Mouse (Mus musculus): ENCODE data around the gene Auts2. TPM values are rescaled to one million over a fixed set of nuclear protein-coding genes. Genes with fewer than 3 reads are reported as not detected.

Auts2 gene
- polyA plus RNA-seq, 1 experiment, result 39.0 TPM

DNA sequence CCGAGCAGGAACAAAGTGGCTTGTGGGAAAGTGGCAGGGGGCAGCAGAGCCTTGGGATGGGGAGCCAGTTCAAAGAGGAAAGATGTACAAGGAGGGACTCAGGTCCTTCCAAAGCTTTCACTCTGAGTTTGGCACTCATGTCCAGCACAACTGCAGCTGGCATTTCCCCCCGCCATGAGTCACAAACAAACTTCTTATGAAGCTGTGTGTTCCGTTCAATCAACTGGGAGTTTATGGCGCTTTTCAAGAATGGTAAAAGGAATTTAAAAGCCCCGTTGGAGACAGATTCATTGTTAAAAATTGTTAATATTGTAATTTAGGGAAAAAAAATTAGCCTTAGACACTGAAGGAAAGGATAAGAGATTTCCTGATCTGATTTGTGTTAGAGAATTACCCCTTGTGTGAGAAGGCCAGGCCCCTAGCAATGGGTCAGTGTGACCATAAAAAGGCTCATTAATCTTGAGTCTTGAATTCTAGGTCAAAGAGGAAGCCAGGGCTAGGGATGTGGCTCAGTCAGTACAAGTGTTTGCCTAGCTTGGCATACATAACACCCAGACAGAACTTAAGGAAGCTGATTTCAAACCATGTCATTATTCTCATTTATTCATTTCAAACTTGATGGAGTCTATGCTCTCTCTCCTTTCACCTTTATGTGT, 831.5 kb downstream of the Auts2 start:
- DNase-seq, result no peak
- no peaks in the 10 kb centered on the region for H3K4me1 ChIP-seq (ENCODE audit: control insufficient read depth, insufficient read depth, low read length)
- H3K4me3 ChIP-seq (replicated peaks; ENCODE audit: insufficient read depth, low read depth, low read length), result no peak overlapping the region
- no peak overlapping the region for H3K27ac ChIP-seq (ENCODE audit: insufficient read depth, low read length)
- TF ChIP-seq CTCF (IDR thresholded peaks at IDR 0.05; ENCODE audit: borderline replicate concordance, insufficient read depth, low read depth, low read length) (no peak), POLR2A (IDR thresholded peaks at IDR 0.05; ENCODE audit: borderline replicate concordance, insufficient read depth, low read length) (no peak)
- no peaks in the 10 kb centered on the region; the same call in 1 of the 2 replicates for H3K27me3 ChIP-seq (ENCODE audit: control insufficient read depth, insufficient read depth, low read length)
- WGBS, result 89% methylated on average over 5 of the region's 5 CpGs

GRCm38 (mm10) chr5:131710735-131711473, 832.2 kb downstream of the Auts2 start:
- 90% methylated on average over 8 of the region's 8 CpGs for WGBS
- DNase-seq, result no peak
- H3K27me3 ChIP-seq (ENCODE audit: control insufficient read depth, insufficient read depth, low read length), result no peaks in the 10 kb centered on the region; the same call in 1 of the 2 replicates
- H3K4me3 ChIP-seq (replicated peaks; ENCODE audit: insufficient read depth, low read depth, low read length), result no peak overlapping the region
- TF ChIP-seq POLR2A (IDR thresholded peaks at IDR 0.05; ENCODE audit: borderline replicate concordance, insufficient read depth, low read length), result no peak
- TF ChIP-seq CTCF (IDR thresholded peaks at IDR 0.05; ENCODE audit: borderline replicate concordance, insufficient read depth, low read depth, low read length), result no peak
- H3K27ac ChIP-seq (ENCODE audit: insufficient read depth, low read length), result no peak overlapping the region
- no peaks in the 10 kb centered on the region for H3K4me1 ChIP-seq (ENCODE audit: control insufficient read depth, insufficient read depth, low read length)

DNA sequence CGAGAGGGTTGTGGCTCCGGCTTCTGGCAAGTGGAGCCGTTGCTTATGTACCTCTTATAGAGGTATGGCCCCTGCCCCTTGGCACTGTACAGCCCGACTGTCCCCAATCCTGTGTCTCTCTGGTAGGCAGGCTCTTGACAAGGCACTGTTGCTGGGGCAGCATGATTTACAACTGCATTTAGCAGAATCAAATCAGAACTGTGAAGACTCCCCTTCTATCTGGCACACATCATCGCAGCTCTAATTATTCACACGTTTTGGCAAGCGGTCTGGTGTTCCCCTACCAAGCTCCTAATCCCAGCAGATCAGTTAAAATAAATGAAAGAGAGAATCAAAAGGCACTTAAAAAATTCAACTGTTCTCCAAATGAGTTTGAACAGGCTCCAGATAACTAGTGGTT, 835.7 kb downstream of the Auts2 start:
- TF ChIP-seq POLR2A (IDR thresholded peaks at IDR 0.05; ENCODE audit: borderline replicate concordance, insufficient read depth, low read length), result no peak
- TF ChIP-seq CTCF (IDR thresholded peaks at IDR 0.05; ENCODE audit: borderline replicate concordance, insufficient read depth, low read depth, low read length), result no peak
- no peak for DNase-seq
- Histone ChIP-seq H3K4me1 (ENCODE audit: control insufficient read depth, insufficient read depth, low read length) (peaks cover 11% of the 10 kb centered on the region), H3K4me3 (replicated peaks; ENCODE audit: insufficient read depth, low read depth, low read length) (no peak overlapping the region), H3K27ac (ENCODE audit: insufficient read depth, low read length) (no peak overlapping the region), H3K27me3 (ENCODE audit: control insufficient read depth, insufficient read depth, low read length) (no peaks in the 10 kb centered on the region; the same call in 1 of the 2 replicates)
- 77% methylated on average over 7 of the region's 7 CpGs for WGBS

DNA sequence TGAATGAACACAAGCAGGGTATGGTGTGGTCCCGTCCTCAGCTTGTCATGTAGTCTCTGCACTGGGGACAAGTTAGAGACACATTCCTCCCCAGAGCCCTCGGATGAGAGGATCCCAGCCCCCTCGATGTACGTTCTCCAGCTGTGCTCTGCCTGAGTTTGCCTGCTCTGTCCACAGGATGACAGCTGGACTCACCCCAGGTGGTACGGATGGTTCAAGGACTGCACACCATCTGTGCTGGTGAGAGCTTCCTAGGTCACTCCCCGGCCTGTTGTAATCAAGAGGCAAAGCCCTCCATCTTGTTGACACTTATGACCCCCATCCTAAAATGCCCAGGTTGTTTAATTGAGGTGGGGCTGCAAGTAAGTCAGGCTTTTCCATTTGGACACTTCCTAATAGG, 839.4 kb downstream of the Auts2 start:
- Histone ChIP-seq H3K27me3 (ENCODE audit: control insufficient read depth, insufficient read depth, low read length) (no peaks in the 10 kb centered on the region), H3K4me3 (replicated peaks; ENCODE audit: insufficient read depth, low read depth, low read length) (no peak overlapping the region), H3K27ac (ENCODE audit: insufficient read depth, low read length) (no peak overlapping the region), H3K4me1 (ENCODE audit: control insufficient read depth, insufficient read depth, low read length) (peaks cover 11% of the 10 kb centered on the region)
- WGBS, result 35% methylated on average over 6 of the region's 6 CpGs
- TF ChIP-seq CTCF (IDR thresholded peaks at IDR 0.05; ENCODE audit: borderline replicate concordance, insufficient read depth, low read depth, low read length), result no peak
- no peak for TF ChIP-seq POLR2A (IDR thresholded peaks at IDR 0.05; ENCODE audit: borderline replicate concordance, insufficient read depth, low read length)
- peak; percentile 33 to 39 for DNase-seq

DNA sequence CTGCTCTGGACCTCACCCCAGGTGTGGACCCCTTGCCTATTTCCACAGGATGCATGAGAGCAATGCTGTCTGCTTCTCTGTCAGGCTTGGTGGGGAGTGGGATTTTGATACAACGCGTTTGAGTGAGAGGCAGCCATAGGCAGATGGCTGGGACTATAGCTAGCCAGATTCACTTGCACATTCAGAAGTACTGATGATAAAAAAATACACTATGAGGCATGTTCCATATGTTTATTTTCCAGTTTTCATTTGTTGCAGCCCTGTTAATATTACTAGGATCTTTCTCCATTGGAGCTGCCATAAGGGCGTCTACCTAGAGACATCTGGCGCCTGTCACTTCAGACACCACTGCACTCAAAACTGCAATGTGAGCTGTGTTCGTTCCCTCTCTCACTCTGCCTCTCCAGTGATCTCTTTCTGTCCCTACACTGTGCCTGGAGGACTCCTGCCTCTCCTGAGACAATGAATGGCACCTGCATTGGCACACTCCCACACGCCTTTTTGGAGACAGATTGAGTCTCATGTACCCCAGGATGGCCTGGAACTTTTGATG, 840.2 kb downstream of the Auts2 start:
- WGBS, result 96% methylated on average over 6 of the region's 6 CpGs
- peaks cover 11% of the 10 kb centered on the region for H3K4me1 ChIP-seq (ENCODE audit: control insufficient read depth, insufficient read depth, low read length)
- DNase-seq, result no peak

DNA sequence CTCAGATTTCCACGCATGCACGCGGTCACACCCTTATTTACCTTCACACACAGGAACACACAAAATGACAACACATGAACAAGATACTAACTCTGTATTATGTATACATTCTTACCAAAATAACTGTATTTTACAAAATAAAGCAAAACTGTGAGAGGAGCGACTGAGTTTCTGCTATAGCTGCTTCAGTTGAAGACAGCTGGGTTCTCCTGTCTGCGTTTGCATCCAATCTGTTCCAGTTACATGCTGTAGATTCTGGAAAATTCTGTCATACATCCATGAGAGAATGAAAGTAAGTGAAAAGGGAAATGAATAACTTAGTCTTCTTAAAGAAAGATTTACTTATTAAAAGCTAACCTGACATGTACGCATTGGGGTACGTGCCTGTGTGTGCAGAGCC, 844.2 kb downstream of the Auts2 start:
- no peak overlapping the region for H3K4me3 ChIP-seq (replicated peaks; ENCODE audit: insufficient read depth, low read depth, low read length)
- H3K27me3 ChIP-seq (ENCODE audit: control insufficient read depth, insufficient read depth, low read length), result no peaks in the 10 kb centered on the region
- DNase-seq, result no peak
- TF ChIP-seq POLR2A (IDR thresholded peaks at IDR 0.05; ENCODE audit: borderline replicate concordance, insufficient read depth, low read length) (no peak), CTCF (IDR thresholded peaks at IDR 0.05; ENCODE audit: borderline replicate concordance, insufficient read depth, low read depth, low read length) (no peak)
- H3K27ac ChIP-seq (ENCODE audit: insufficient read depth, low read length), result no peak overlapping the region
- H3K4me1 ChIP-seq (ENCODE audit: control insufficient read depth, insufficient read depth, low read length), result peaks cover 4% of the 10 kb centered on the region
- 97% methylated on average over 7 of the region's 7 CpGs for WGBS

More for the DNA sequence above, 840.2 kb downstream of the Auts2 start:
- TF ChIP-seq POLR2A (IDR thresholded peaks at IDR 0.05; ENCODE audit: borderline replicate concordance, insufficient read depth, low read length) (no peak), CTCF (IDR thresholded peaks at IDR 0.05; ENCODE audit: borderline replicate concordance, insufficient read depth, low read depth, low read length) (no peak)
- Histone ChIP-seq H3K27me3 (ENCODE audit: control insufficient read depth, insufficient read depth, low read length) (no peaks in the 10 kb centered on the region), H3K27ac (ENCODE audit: insufficient read depth, low read length) (no peak overlapping the region), H3K4me3 (replicated peaks; ENCODE audit: insufficient read depth, low read depth, low read length) (no peak overlapping the region)

GRCm38 (mm10) chr5:131690781-131691180, 852.4 kb downstream of the Auts2 start:
- Histone ChIP-seq H3K4me1 (ENCODE audit: control insufficient read depth, insufficient read depth, low read length) (no peaks in the 10 kb centered on the region), H3K4me3 (replicated peaks; ENCODE audit: insufficient read depth, low read depth, low read length) (no peak overlapping the region), H3K27ac (ENCODE audit: insufficient read depth, low read length) (no peak overlapping the region), H3K27me3 (ENCODE audit: control insufficient read depth, insufficient read depth, low read length) (no peaks in the 10 kb centered on the region)
- WGBS, result 70% methylated on average over 1 of the region's 1 CpGs
- TF ChIP-seq CTCF (IDR thresholded peaks at IDR 0.05; ENCODE audit: borderline replicate concordance, insufficient read depth, low read depth, low read length) (no peak), POLR2A (IDR thresholded peaks at IDR 0.05; ENCODE audit: borderline replicate concordance, insufficient read depth, low read length) (no peak)
- DNase-seq, result peak in 1 of 2 experiments; percentile 39

Measured in cerebellum, adult 2 months (tissue).